Mouse (Mus musculus) gastrocnemius, postnatal 36 days (tissue): ENCODE data around the gene Tab1. TPM values are rescaled to one million over a fixed set of nuclear protein-coding genes. Genes with fewer than 3 reads are reported as not detected.

ENCODE experiments used
- DNase-seq, 2 experiments: peaks; one replicate each; pipeline ENCODE4 v3.0.0; 2022
- intact Hi-C: fragments of 180-260 bp; cut with DNase I; formaldehyde crosslinking; loops from one replicate; pipeline ENCODE4 v1.15.1; 2025
- total RNA-seq, 2 experiments: library from RNA; stranded (reverse); gene quantifications; 2 replicates each; pipeline ENCODE4 v1.2.3; 2021

Gene Tab1
- total RNA-seq, 2 experiments from 2014 or later: 11.9 to 16.4 TPM

- intact Hi-C loops: no loop called here
- no peak for DNase-seq
Observed at GRCm38 (mm10) chr15:80158001-80158706, 25.2 kb downstream of the Tab1 start.

DNA sequence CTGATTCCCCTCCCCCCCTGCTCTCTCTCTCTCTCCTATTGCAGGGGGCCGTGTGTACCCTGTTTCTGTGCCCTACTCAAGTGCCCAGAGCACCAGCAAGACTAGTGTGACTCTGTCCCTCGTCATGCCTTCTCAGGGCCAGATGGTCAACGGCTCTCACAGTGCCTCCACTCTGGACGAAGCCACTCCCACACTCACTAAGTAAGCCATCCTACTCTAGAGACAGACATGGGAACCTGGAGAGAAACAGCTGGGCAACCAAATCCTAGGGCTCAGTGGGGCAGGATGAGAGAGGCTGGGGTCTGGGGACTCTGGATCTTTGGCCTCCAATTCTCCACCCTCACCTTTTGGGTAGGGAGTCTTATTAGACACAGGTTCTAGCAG is 25.8 kb downstream of the Tab1 start:
- no peak for DNase-seq
- intact Hi-C loops: no loop called here

GRCm38 (mm10) chr15:80159286-80159901 is 26.5 kb downstream of the Tab1 start:
- DNase-seq: no peak
- intact Hi-C loops: no loop called here

DNA sequence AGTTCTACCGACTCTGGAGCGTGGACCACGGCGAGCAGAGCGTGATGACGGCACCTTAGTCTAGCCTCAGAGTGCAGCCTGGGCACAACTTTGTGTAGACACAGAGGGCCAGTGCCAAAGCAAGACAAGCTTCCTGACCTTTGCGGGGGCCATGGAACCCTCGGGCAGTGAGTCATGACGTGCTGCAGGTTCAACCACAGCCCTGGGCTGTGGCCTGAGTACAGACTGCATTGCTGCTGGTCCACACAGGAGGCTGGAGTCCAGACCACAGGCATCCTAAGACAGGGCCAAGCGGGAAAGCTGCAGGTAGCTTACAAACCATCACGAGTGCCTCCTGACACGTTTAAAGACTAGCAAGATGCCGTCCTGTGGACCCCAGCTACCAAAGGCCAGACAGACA is 27.3 kb downstream of the Tab1 start:
- intact Hi-C loops: no loop called here

GRCm38 (mm10) chr15:80160726-80161125 is 27.8 kb downstream of the Tab1 start:
- intact Hi-C loops: no loop called here
- DNase-seq: no peak

More for the DNA sequence above, 27.3 kb downstream of the Tab1 start:
- DNase-seq: no peak

GRCm38 (mm10) chr15:80161199-80161598 is 28.3 kb downstream of the Tab1 start:
- intact Hi-C loops: no loop called here
- DNase-seq: no peak

DNA sequence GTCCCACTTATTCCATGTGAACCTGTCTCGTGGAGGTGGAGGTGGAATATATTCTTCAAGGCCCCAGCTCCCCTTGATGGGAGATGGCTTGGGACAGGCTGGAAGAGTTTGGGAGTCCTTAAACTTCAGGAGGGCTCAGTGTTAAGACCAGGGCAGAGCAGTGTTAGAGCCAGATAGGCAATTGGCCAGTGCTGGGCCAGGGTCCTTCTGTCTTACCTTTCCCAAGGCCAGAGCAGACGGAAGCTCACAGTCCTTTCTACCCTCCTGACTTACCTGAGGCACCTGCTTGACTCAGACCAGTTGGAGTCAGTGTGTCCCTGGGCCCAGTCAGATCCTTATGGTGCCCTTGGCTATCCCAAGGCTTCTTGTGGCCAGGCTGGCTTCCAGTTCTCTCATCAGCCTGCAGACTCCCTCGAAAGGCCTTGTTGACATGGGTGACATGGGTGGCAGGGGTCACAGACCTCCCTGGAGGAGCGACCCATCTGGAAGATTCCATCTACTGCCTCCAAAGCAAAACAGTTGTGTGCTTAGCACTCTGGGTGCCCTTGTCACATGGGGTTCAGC is 29.6 kb downstream of the Tab1 start:
- intact Hi-C loops: no loop called here

GRCm38 (mm10) chr15:80163274-80163673 is 30.3 kb downstream of the Tab1 start:
- DNase-seq: no peak
- intact Hi-C loops: no loop called here

More for the DNA sequence above, 29.6 kb downstream of the Tab1 start:
- no peak for DNase-seq

GRCm38 (mm10) chr15:80163716-80164115 is 30.8 kb downstream of the Tab1 start:
- intact Hi-C loops: no loop called here
- DNase-seq: no peak

- intact Hi-C loops: no loop called here
- DNase-seq: no peak
Observed at GRCm38 (mm10) chr15:80165396-80165795, 32.5 kb downstream of the Tab1 start.

GRCm38 (mm10) chr15:80169484-80169883 is 36.6 kb downstream of the Tab1 start:
- no peak for DNase-seq
- intact Hi-C loops: no loop called here

DNA sequence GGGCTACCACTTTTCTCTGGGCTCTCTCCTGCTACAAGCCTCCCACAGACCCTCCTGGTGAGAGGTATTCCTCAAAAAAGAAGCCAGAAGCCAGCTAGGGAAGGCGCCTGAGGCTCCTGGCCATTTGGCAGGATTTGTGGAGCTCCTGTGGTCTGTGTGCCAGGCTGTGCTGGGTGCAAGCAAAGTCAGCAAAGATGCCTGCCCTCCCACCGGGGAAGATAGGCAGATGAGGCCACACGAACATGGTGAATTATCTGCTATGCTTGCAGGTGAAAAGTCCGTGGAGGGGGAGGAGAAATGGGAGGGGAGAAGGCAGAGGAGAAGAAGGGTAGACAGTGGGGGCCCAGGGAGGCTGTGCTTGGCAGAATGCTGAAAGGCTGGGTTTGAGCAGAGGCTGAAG is 37.4 kb downstream of the Tab1 start:
- intact Hi-C loops: no loop called here

DNA sequence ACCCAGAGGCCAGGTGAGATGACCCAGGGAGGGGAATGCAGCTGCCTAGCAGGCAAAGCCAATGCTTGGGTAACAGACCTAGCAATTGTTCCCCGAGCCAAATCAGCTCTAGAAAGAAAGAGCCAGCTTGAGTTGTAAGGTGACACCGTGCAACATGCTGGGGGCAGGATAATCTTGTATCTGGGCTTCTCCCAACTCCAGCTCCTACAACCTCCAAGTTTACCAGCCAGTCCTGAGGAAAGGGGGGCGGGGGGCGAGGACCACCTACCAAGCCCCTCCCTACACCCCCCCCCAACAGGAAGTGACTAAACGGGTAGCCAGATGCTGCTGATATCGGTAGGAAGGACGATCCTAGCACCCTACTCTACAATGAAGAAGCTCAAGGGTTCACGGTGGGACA is 38.4 kb downstream of the Tab1 start:
- intact Hi-C loops: no loop called here
- DNase-seq: no peak

More for the DNA sequence above, 37.4 kb downstream of the Tab1 start:
- no peak for DNase-seq

DNA sequence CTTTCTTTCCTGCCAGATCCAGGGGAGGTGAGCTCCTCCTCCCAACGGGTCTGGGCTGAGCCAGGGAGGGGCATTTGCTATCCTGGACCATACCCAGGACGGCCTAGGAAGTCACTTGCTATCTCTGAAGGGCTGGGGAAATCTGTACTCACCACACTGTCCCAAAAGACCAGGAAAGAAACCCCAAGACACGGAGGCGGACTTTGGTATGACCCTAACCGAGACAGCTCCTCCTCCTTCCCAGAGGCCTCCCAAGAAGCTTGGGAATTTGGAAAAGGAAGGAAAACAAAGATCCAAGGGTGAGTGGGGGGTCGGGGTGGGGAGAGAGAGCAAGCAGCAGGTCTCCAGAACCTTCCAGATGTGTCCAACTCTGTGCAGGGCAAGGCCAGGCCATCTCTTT is 38.9 kb downstream of the Tab1 start:
- intact Hi-C loops: no loop called here
- DNase-seq: no peak

GRCm38 (mm10) chr15:80173001-80173771 is 40.3 kb downstream of the Tab1 start, which contains the start of gene Mgat3:
Mgat3 (plus strand) TSS chr15:80173721.
- no peak for DNase-seq
- intact Hi-C loops: no loop called here

DNA sequence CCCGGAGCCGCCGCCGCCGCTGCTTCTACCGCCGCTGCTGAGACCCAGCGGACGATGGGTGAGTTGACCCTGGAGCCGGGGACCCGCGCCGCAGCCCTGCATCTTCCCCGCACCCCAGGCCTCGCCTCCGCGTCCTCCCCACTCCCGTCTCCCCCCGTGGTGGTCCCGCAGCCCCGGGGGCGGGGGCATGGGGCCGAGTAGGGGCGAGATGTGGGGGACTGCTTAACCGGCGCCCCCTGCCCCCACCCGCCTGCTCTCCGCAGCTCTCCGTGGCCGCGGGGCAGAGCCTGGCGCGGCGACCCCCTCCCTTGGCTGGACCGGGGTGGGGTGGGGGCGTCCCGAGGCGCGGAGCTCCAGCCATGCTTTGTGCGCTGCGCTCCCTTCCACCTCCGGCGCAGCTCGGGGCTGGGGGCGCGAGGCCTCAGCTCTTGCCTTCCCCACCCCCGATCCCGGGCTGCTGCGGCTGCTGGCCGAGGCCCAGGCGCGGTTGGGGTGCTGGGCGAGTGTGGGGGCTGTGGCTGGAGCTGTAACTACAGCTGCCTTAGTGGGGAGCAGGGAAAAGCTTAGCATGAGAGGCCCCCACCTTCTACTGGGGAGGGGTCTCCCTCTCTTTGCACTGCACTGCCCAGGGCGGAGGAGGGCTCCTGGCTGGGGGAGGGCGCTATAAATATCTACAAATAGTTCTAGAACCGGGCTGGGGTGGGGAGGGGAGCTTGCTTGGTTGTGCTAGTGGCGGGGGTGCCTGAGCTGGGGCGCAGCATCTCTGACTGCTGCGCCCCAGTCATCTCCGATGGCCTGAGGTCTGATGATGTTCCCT is 41.1 kb downstream of the Tab1 start:
- no peak for DNase-seq
- intact Hi-C loops: no loop called here

GRCm38 (mm10) chr15:80174598-80174875 is 41.6 kb downstream of the Tab1 start:
- intact Hi-C loops: no loop called here
- DNase-seq: no peak

GRCm38 (mm10) chr15:80175316-80175715 is 42.4 kb downstream of the Tab1 start:
- DNase-seq: no peak
- intact Hi-C loops: no loop called here

- intact Hi-C loops: no loop called here
- DNase-seq: no peak
Observed at GRCm38 (mm10) chr15:80175756-80176155, 42.8 kb downstream of the Tab1 start.

DNA sequence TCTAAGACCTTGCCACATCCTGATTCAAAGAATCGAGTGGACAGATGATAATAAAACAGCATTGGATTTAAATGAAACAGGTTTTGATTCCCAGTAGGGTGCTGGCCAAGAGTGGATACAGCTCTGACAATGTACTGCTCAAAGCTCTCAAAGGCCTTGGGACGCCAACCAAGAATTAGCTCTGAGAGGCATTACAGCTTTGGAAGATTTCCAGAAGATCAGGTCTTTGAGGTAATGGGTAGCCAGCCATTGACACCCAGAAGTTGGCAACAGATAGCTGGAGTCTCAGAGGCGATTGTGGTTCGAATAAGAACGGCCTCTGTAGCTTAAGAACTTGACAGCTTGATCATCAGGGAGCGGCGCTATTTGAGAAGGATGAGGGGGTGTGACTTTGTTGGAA is 48.6 kb downstream of the Tab1 start:
- DNase-seq: no peak
- intact Hi-C loops: no loop called here
